Mouse (Mus musculus): ENCODE measurements around the gene LTO1. TPM values are rescaled to one million over a fixed set of nuclear protein-coding genes. Genes with fewer than 3 reads are reported as not detected.

Gene LTO1
- total RNA-seq, 2 experiments from 2014 or later, result 24.2 to 27.4 TPM

GRCm38 (mm10) chr7:144906708-144907397 is 8.0 kb upstream of the LTO1 start:
- DNase-seq (ENCODE audit: low spot score in 2 of 2), result peak; percentile 44 to 66

DNA sequence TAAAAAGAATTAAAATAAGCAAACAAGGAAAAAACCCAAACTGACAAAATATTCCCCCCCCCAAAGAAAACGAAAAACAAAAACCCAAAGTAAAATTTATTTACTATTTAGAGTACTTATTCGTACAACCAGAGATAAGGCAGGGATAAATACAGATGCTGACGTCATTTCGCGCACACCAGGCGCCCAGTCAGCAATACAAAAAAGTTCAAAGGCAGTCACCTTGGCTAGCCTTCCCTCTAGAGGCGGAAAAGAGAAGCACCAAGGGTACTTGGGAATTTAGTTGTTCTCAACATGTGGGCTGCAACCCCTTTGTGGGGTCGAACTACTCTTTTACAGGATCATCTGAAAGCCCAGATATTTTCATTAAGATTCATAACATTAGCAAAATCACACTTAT is 7.1 kb upstream of the LTO1 start:
- no peak for DNase-seq (ENCODE audit: low spot score in 2 of 2)

DNA sequence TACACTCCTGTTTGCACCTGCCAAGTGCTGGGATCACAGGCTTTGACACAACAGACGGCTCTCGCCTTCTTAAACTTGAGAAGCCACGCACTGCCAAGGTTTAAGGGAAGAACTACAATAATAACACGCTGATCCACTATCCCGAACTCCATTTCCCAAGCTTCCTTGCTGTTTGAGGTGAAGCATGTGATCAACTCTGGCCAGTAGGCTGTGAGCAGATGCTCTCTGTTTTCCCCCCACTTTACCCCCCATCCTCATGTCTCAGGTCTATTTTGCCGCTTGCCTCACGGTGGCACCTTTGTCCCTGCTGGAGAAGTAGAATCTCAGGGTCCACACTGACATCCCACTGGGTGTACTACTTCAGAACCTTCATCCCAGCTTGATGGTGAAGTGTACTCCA is 6.2 kb upstream of the LTO1 start:
- no peak for DNase-seq (ENCODE audit: low spot score in 2 of 2)

DNA sequence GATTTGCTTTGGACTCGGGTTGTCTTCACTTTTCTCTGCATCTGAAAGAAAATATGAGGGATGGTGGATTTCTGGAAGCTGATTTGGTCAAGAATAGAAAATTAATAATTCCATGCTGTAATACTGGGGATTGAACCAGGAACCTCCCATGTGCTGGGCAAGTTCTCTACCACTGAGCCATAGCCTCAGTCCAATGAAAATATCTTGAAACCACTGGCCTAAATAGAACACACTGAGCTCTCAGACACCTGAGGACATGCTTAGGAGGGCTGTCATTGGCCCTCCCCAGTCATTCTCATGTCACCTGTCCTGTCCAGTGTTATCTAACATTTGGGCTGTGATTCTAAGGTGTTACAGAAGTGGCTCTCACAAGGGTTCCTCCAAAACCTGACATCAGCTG is 3.8 kb upstream of the LTO1 start:
- no peak for DNase-seq (ENCODE audit: low spot score in 2 of 2)

- no peak for DNase-seq (ENCODE audit: low spot score in 2 of 2)
Observed at GRCm38 (mm10) chr7:144912897-144913296, 2.0 kb upstream of the LTO1 start.

- DNase-seq (ENCODE audit: low spot score in 2 of 2), result no peak
Observed at GRCm38 (mm10) chr7:144914296-144914947, 478 bp upstream of the LTO1 start.

DNA sequence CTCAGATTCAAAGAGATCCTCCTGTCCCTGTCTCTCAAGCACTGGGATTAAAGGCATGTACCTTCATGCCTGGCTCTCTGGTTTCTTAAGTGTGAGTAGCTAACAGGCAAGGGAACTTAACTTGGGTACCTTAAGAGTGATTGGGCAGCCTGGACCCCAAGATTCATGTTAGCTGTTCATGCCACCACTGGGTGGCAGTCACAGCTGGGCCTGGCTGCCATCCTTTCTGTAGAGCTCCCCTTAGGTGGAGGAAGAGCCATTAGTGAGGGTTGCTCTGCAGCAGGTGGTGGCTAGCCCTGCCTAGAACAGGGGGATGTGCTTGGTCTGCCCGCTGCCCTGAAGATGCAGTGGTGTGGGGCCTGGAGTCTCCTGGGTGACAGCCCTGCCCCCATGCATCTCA is 3.9 kb downstream of the LTO1 start:
- DNase-seq (ENCODE audit: low spot score in 2 of 2), result no peak

- no peak for DNase-seq (ENCODE audit: low spot score in 2 of 2)
Observed at GRCm38 (mm10) chr7:144927591-144927990, 12.7 kb downstream of the LTO1 start.

- DNase-seq (ENCODE audit: low spot score in 2 of 2), result no peak
Observed at GRCm38 (mm10) chr7:144928009-144928888, 13.3 kb downstream of the LTO1 start.

DNA sequence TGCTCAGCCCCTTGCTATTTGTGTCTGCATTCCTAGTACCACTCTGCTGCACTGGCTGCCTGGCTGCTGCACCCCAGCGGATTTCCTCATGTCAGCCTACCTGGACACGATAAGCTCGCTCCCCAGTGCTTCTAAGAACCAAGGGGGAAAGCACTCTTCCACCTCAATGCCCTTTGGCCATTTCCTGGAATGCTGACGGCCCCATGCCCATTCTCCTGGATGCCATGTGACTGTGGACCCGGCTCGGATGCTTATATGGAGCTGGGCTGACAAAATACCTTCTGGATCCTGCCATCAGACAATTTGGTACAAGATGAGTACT is 13.9 kb downstream of the LTO1 start:
- no peak for DNase-seq (ENCODE audit: low spot score in 2 of 2)

DNA sequence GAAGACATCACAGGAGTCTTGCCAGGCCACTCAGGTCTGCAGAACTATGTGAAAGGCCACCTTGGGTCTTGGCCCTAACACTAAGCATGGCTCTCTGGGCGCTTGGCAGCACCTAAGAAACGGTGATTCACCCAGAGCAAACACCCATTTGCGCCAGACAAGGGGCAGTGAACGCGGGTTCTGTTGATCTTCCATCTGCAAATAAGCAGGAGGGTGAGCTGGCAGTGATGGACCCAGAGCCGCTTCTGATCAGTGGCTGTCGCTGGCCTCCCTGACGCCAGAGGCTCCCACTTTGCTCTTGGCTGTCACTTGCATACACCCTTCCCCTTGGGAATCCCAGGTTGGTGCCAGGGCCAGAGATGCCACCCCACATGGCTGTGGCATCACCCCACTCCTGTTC is 14.6 kb downstream of the LTO1 start:
- no peak for DNase-seq (ENCODE audit: low spot score in 2 of 2)

DNA sequence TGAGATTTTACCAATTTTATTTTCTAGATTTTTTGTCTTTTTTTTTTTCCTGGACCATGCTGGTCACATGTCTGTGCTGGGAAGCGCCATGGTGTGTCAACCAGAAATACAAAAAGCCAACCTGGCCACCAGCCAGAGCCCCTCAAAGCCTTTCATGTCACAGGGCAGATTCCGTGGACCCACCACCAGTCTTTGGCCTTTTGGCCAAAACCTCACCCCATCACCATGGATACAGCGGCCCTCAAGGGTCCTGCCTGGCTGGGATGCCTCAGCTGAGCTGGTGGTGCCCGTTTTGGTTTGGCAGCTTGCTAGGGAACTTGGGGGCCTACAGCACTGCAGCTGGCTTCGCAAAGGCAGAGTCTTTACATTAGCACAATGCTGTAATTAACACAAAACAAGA is 15.0 kb downstream of the LTO1 start:
- no peak for DNase-seq (ENCODE audit: low spot score in 2 of 2)

- no peak for DNase-seq (ENCODE audit: low spot score in 2 of 2)
Observed at GRCm38 (mm10) chr7:144931778-144932177, 16.9 kb downstream of the LTO1 start.

- DNase-seq (ENCODE audit: low spot score in 2 of 2), result no peak
Observed at GRCm38 (mm10) chr7:144932389-144932937, 17.6 kb downstream of the LTO1 start.

DNA sequence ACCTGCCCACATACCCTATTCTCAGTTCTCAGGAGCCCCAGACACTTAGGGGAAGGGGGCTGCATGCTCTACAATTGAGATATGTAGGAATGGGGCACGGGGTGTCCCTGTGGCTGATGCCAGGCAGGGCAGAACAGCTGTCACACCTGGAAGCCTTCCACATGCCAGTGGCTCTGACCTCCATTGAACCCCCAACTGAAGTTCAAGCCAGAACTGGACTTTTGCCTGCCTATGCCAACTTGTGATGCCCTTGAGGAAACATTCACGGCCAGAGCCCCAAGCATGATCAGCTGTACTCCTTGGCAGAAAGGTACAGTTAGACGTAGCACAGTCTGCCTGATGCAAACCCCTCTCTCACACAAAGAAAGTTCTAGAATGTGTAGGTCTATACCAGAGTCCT is 18.4 kb downstream of the LTO1 start:
- DNase-seq (ENCODE audit: low spot score in 2 of 2), result no peak

GRCm38 (mm10) chr7:144933796-144934195 is 18.9 kb downstream of the LTO1 start:
- DNase-seq (ENCODE audit: low spot score in 2 of 2), result peak in 1 of 2 experiments; percentile 34

DNA sequence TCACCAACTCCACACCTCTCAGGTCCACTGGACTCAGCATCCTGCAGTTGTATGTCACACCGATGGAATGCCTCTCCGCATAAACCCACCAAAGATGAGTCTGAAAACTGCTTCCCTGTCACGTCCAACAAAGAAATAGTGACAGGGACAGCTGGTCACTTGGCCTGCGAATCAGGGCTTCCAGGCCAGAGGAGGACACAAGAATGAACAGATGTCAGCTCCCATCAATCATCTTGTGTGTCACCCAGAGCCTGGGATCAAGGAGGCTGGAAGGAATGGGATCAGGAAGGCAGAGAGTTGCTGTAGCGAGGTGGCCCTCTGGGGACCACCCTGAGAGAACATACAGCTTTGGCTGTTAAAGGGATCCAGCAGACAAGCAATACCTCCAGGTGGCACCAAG is 20.0 kb downstream of the LTO1 start:
- no peak for DNase-seq (ENCODE audit: low spot score in 2 of 2)

- no peak for DNase-seq (ENCODE audit: low spot score in 2 of 2)
Observed at GRCm38 (mm10) chr7:144935563-144935962, 20.7 kb downstream of the LTO1 start.

DNA sequence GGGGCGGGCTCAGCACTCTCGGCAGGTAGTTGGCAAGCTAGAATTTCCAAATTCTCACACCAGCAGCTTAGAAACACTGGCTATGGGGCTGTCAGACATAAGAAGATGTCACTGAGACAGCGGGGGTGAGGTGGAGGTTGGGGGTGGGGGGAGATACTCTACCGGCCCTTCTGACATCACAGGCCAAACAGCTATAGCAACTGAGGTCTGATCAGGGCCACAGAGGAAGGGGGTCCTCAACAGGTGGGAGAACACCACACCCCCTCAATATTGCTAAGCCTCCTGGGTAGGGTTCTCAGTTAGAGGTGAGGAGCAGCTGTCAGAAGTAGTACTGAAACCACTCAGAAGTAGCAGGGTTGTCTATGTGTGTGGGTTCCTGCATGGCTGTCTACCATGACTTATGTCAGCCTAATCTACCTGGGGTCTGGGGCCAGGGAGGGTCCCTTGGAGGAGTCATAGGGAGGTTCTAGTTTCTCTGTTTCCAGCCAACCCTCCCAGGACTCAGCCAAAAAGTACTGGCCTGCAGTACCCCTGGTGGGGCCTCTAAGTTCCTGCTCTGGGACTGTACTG is 21.5 kb downstream of the LTO1 start:
- DNase-seq (ENCODE audit: low spot score in 2 of 2), result no peak

DNA sequence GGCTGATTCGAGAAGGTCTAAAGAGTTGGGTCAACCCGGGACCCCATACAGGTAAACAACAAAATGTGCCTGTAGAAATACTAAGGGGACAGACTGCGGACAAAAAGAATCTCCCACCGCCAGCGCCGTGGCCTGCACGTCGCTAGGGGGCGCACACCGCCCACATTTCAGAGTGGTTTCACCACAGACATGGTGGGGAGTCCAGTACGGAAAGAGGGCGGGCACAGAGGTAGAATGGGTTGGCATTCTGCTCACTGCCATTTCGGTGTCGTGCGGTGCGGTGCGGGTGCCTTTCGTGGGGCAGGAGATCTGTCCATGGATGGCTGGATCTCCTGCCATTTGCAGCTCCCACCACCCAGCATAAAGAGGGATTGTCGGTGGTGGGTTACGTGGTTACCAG is 22.6 kb downstream of the LTO1 start:
- DNase-seq (ENCODE audit: low spot score in 2 of 2), result peak; percentile 93 to 94

DNA sequence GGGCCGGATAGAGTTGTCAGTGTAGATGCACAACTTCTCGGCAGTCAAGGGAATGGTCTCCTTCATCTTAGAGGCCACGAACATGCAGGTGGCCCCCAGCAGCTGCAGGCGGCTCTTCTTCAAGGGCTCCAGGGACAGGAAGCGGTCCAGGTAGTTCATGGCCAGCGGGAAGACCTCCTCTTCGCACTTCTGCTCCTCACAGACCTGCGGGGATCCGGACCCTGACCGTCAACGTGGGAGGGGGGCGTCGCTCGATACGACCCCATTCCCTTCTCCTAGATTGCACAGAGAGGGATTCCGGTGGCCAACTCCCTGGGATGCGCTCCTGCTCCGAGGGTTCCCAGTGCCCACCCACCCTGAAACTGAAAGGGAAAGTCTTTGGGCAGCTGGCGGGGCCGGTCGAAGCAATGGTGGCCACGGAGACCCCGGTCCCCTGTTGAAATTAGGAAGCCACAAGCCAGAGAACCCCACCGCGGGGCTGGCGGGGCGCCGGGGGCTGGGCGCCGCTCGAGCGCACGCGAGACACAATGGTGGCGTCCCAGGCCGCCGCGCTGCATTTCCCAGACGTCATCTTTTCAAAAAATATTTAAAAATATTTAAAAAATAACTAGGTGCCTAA is 23.1 kb downstream of the LTO1 start:
- DNase-seq (ENCODE audit: low spot score in 2 of 2), result peak in 1 of 2 experiments; percentile 28

All from adrenal gland, adult 18-20 months (tissue).